Mouse (Mus musculus) lung, postnatal 0 days (tissue): ENCODE data around the gene Hif1an. TPM values are rescaled to one million over a fixed set of nuclear protein-coding genes. Genes with fewer than 3 reads are reported as not detected.
A peak's percentile ranks its signal among the peaks of the same experiment; 100 is the strongest.

Experiments used
- ATAC-seq: fragments of 200-750 bp; cut with Nextera tagmentation; 2 replicates; pipeline ENCODE4 v1.8.0; 2017; ENCODE audit warnings: moderate library complexity
- DNase-seq: peaks from one replicate; pipeline ENCODE4 v3.0.0-alpha.2; 2016; ENCODE audit warnings: low spot score
- H3K27ac ChIP-seq: fragments of 300-500 bp; sonication (generic); 2 replicates; pipeline ENCODE4 v1.5.1; 2014; ENCODE audit warnings: antibody characterized with exemption, mild to moderate bottlenecking, low read length, mixed read lengths
- H3K27me3 ChIP-seq: fragments of 300-500 bp; sonication (generic); replicated peaks from 2 replicates; pipeline ENCODE4 v1.6.1; 2014; ENCODE audit warnings: low read length, mixed read lengths; ENCODE audit not compliant: insufficient read depth
- H3K36me3 ChIP-seq: fragments of 300-500 bp; sonication (generic); 2 replicates; pipeline ENCODE4 v1.6.1; 2014; ENCODE audit warnings: low read length, mixed read lengths; ENCODE audit not compliant: insufficient read depth
- H3K4me1 ChIP-seq: fragments of 300-500 bp; sonication (generic); 2 replicates; pipeline ENCODE4 v1.6.1; 2014; ENCODE audit warnings: antibody characterized with exemption, low read depth, low read length, mixed read lengths; ENCODE audit not compliant: insufficient read depth
- H3K4me2 ChIP-seq: fragments of 300-500 bp; sonication (generic); replicated peaks from 2 replicates; pipeline ENCODE4 v1.6.1; 2014; ENCODE audit warnings: low read depth, mild to moderate bottlenecking, low read length, moderate library complexity, mixed read lengths
- H3K4me3 ChIP-seq: fragments of 300-500 bp; sonication (generic); 2 replicates; pipeline ENCODE4 v1.5.1; 2014; ENCODE audit warnings: low read depth, low read length
- H3K9ac ChIP-seq: fragments of 300-500 bp; sonication (generic); replicated peaks from 2 replicates; pipeline ENCODE4 v1.6.1; 2014; ENCODE audit warnings: low read depth, mild to moderate bottlenecking
- H3K9me3 ChIP-seq: fragments of 300-500 bp; sonication (generic); 2 replicates; pipeline ENCODE4 v1.6.1; 2016; ENCODE audit warnings: low read length, mixed read lengths
- CTCF ChIP-seq: IDR thresholded peaks from 2 replicates; pipeline ENCODE4 v1.5.1; 2016; ENCODE audit warnings: antibody characterized with exemption, mild to moderate bottlenecking
- EP300 ChIP-seq: IDR thresholded peaks from 2 replicates; pipeline ENCODE4 v1.6.1; 2016; ENCODE audit warnings: antibody characterized with exemption, mild to moderate bottlenecking, control low read depth
- WGBS: fragments of 180-500 bp; shearing (Covaris S2); extraction: QIAGEN DNeasy Blood & Tissue Kit; methylation state at CpG from one replicate; pipeline ENCODE4 v1.1.7; 2014; 5-methylcytosine and 5-hydroxymethylcytosine counted together
- polyA plus RNA-seq: library from polyadenylated mRNA; unstranded; fragments of >200 nt; fragmentation: Nextera tagmentation; extraction: Ambion mirVana; gene quantifications from 2 replicates; pipeline ENCODE4 v1.2.1, GENCODE M21; 2015

Gene Hif1an
- polyA plus RNA-seq: 21.7 and 23.8 TPM in 2 replicates

GRCm38 (mm10) chr19:44562652-44563206 is at the start of gene Hif1an:
Hif1an (plus strand) TSS chr19:44562850.
- DNase-seq: peak; percentile 98
- TF ChIP-seq EP300: peak; percentile 70
- TF ChIP-seq CTCF: peak; percentile 93

GRCm38 (mm10) chr19:44513054-44513833 is 49.4 kb upstream of the Hif1an start:
- Histone ChIP-seq H3K36me3 (no peaks in the 10 kb centered on the region), H3K9me3 (no peaks in the 10 kb centered on the region), H3K27me3 (peaks cover 54% of the 10 kb centered on the region), H3K9ac (no peak overlapping the region), H3K4me2 (no peak overlapping the region), H3K4me1 (peaks cover 13% of the 10 kb centered on the region; the same call in 1 of the 2 replicates), H3K4me3 (no peak overlapping the region), H3K27ac (no peak overlapping the region)
- DNase-seq: no peak
- WGBS: 45% methylated on average over 11 of the region's 11 CpGs
- TF ChIP-seq EP300 (no peak), CTCF (no peak)
- no peak for ATAC-seq

More at GRCm38 (mm10) chr19:44562652-44563206, at the start of gene Hif1an:
- peak within 1 kb of the TSS; percentile 61 for H3K4me2 ChIP-seq
- H3K9me3 ChIP-seq: no peaks in the 10 kb centered on the region
- H3K4me3 ChIP-seq: peak within 1 kb of the TSS; percentile 84
- peak; percentile 98 for ATAC-seq
- H3K27me3 ChIP-seq: no peaks in the 10 kb centered on the region
- peak within 1 kb of the TSS; percentile 67 for H3K9ac ChIP-seq
- WGBS: under 1% methylated on average over 33 of the region's 33 CpGs
- H3K27ac ChIP-seq: peak within 1 kb of the TSS; percentile 79
- H3K4me1 ChIP-seq: peaks cover 8% of the 10 kb centered on the region
- peaks cover 13% of the 10 kb centered on the region; the same call in 1 of the 2 replicates for H3K36me3 ChIP-seq

- no peaks in the 10 kb centered on the region for H3K36me3 ChIP-seq
- H3K27me3 ChIP-seq: peaks cover 51% of the 10 kb centered on the region
- no peak overlapping the region for H3K27ac ChIP-seq
- 33% methylated on average over 7 of the region's 7 CpGs for WGBS
- peaks cover 13% of the 10 kb centered on the region; the same call in 1 of the 2 replicates for H3K4me1 ChIP-seq
- H3K4me3 ChIP-seq: no peak overlapping the region
- no peak for ATAC-seq
- no peak overlapping the region for H3K4me2 ChIP-seq
- no peaks in the 10 kb centered on the region for H3K9me3 ChIP-seq
- H3K9ac ChIP-seq: no peak overlapping the region
- no peak for TF ChIP-seq EP300
- TF ChIP-seq CTCF: no peak
- no peak for DNase-seq
These were observed 48.6 kb upstream of the Hif1an start for GRCm38 (mm10) chr19:44513921-44514482.

GRCm38 (mm10) chr19:44514521-44515451 is 47.9 kb upstream of the Hif1an start:
- no peak for DNase-seq
- no peaks in the 10 kb centered on the region for H3K36me3 ChIP-seq
- WGBS: 12% methylated on average over 14 of the region's 14 CpGs
- no peak overlapping the region for H3K4me3 ChIP-seq
- H3K27ac ChIP-seq: no peak overlapping the region
- H3K27me3 ChIP-seq: peaks cover 49% of the 10 kb centered on the region
- no peak for ATAC-seq
- H3K4me1 ChIP-seq: peaks cover 13% of the 10 kb centered on the region; the same call in 1 of the 2 replicates
- H3K9ac ChIP-seq: no peak overlapping the region
- TF ChIP-seq CTCF (0 out of 2 replicates have a peak, but pooled peaks have one; percentile 4), EP300 (no peak)
- no peak overlapping the region for H3K4me2 ChIP-seq
- no peaks in the 10 kb centered on the region for H3K9me3 ChIP-seq

GRCm38 (mm10) chr19:44515769-44516168 is 46.9 kb upstream of the Hif1an start:
- no peak overlapping the region for H3K27ac ChIP-seq
- TF ChIP-seq CTCF (no peak), EP300 (no peak)

More at GRCm38 (mm10) chr19:44515769-44516168, 46.9 kb upstream of the Hif1an start:
- Histone ChIP-seq H3K36me3 (no peaks in the 10 kb centered on the region), H3K4me1 (peaks cover 13% of the 10 kb centered on the region; the same call in 1 of the 2 replicates), H3K27me3 (peaks cover 39% of the 10 kb centered on the region), H3K9ac (no peak overlapping the region), H3K4me2 (no peak overlapping the region), H3K4me3 (no peak overlapping the region), H3K9me3 (no peaks in the 10 kb centered on the region)
- 55% methylated on average over 6 of the region's 6 CpGs for WGBS
- ATAC-seq (no peak), DNase-seq (no peak)
